Mouse (Mus musculus) forelimb bud, embryonic 11.5 days (tissue): ENCODE data around the gene Pcare.
"Not testable (repeated sequence)": the region's sequence is repeated elsewhere in the genome, so short reads cannot be mapped to it uniquely, and the experiment has no call there.

ENCODE experiments used
- DNase-seq: peaks from one replicate; pipeline ENCODE4 v3.0.0-alpha.2; 2012; ENCODE audit warnings: low read depth, low spot score

Gene Pcare

GRCm38 (mm10) chr17:71752831-71753230 is at the start of gene Pcare:
Pcare (minus strand) TSS chr17:71752894.
- DNase-seq = no peak

DNA sequence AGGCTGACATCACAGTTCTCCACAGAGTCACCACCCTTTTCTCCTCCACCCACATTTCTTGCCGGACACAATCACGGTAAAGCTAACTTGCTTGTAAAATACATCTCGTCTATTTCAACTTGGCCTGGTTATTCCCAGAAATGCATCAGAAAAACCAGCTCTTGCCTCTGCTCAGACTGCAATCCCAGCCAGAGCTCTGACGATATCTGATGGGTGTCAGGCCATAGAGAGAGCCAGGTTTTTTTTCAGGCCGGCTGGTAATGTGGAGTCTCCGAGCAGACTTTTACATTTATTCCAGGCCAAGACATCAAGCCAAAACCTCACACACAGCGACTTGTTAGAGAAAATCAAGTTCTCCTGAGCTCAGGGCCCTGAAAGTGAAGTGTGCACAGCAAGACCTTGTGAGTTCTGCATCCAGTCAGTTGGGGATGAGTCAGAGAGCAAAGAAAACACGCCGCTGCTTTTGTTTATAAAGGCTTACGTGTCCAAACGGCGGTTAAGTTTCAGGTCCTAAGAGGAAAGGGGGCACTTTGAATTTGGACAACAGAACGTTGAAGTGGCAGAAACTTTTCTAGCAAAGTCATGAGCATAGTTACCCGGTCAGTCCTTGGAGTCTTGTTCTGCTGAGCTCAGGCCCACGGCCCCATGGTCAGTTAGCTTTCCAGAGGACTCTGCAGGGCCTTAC is 43.0 kb upstream of the Pcare start:
- no peak for DNase-seq

- no peak for DNase-seq
These were observed 38.9 kb upstream of the Pcare start for GRCm38 (mm10) chr17:71791622-71792021.

- no peak for DNase-seq
These were observed 38.4 kb upstream of the Pcare start for GRCm38 (mm10) chr17:71791109-71791508.

- no peak for DNase-seq
These were observed 33.8 kb upstream of the Pcare start for GRCm38 (mm10) chr17:71786456-71786855.

DNA sequence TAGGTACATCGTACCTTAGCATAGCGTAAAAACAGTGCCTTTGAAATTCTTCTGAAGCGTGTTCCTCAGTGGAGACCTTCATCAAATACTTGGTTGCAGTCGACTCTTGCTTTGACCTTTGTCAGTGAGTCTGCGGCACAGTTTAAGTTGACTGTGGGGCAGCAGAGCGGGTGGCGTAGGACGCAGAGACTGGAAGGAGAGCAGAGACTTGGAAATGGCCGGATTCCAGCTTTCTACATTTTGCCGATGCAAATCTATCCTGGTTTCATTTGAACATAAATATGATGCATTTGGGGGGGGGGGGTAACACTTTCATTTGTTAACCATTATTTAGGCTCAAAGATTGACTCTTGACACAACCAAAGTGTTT is 30.7 kb upstream of the Pcare start:
- no peak for DNase-seq

DNA sequence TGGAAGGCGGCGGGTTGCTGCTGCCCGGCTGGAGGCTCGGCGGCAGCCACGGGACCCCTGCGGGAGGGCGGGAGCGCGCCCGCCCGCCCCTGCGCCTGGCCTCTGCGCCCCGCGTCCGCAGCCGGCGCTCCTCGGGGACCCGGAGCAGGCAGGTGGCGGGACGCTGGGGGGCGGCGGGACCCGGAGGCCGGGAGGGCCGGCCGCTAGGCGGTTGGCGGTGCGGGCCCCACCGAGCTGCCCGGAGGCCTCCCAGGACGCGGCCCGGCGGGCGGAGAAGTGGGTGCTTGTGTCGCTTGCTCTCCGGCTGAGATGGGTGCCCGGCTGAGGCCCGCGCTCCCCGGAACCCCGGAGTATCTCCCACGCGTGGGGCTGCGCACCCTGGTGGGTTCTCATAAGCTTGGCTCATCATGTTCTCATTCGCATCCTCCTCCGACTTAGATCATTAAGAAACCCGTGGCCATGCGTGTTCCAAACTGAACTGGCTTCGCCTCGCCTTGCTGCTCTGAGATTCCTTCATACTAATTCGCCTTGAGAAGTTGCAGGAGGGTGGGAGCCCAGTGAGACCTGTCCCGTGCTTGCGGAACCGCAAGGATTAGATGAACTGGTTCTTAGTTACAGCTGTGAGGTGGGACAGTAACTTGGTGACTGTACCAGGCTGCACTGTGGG is 30.1 kb upstream of the Pcare start:
- DNase-seq = peak; percentile 28

DNA sequence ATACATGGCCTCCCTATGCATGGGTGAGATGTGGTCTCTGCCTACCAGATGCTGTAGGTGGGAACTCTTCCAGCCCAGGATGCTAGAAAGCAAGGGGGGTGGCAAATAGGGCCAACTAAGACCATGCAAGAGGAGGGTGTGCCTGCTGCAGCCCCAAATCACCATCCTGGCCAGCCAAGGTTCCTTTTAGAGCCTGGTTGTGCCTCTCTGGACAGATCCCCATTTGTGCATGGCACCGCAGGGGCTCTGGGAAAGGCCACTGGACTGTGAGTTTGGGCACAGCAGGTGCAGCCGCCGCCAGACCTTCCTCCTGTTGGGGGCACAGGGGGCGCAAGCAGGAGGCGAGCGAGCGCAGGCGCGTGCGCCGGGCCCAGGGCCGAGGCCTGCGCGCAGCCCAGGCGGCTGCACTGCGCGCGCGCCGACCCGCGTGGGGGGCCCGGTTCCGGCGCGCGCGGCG is 29.6 kb upstream of the Pcare start:
- peak; percentile 5 for DNase-seq

GRCm38 (mm10) chr17:71780945-71781344 is 28.3 kb upstream of the Pcare start:
- no peak for DNase-seq

DNA sequence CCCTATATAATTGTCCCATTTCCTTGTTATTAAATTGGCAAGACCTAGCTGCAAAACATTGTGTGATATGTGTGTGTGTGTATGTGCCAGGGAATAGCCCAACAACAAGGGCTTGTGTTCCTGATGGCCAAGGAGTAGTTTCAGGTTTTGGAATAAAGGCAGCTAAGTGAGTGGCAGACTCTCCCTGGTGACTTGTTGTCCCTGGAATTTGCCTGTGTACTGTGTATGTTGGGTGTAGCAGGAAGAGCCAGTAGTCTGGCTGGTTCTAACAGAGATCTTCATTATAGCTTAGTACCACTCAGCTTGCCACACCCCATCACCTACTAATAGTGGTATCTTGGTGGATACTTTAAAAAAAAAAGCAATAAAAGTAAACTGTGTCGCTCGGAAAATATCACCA is 27.8 kb upstream of the Pcare start:
- DNase-seq = no peak

GRCm38 (mm10) chr17:71778696-71779095 is 26.0 kb upstream of the Pcare start:
- DNase-seq = no peak

DNA sequence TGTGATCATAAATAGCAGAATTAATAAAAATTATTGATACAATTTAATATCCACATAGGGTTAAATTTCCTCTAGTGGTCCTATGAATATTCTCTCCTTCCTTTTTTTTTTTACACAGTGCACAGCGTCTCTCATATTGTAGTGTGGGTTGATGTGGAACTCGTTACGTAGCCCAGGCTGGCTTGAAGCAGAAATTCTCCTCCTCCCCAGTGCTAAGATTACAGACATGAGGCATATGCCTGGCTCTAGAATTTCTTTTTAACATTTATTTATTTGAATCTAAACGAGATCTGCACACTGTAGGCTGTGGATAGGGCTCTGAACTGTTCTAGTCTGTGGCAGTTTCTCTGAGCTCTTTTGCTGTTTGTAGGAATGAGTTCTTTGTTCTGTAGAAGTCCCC is 22.6 kb upstream of the Pcare start:
- DNase-seq = no peak

DNA sequence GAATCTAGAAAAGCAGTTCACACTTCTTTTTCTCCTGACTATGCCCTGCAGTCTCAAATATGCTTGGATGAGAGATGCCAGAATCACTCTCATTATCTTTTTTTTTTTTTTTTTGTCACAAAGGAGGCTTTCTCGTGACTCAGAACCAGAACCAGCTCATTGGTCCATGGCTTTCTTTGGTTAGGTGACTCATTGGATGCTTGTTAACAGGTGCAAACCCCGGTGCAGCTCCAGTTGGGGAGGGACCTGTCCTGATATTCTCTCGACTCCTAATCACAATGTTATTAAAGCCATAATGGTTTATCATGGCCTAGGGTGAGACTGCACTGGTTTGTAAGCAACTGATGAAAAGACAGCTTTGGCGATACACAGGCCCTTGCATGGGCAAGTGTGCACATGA is 21.5 kb upstream of the Pcare start:
- DNase-seq = no peak

DNA sequence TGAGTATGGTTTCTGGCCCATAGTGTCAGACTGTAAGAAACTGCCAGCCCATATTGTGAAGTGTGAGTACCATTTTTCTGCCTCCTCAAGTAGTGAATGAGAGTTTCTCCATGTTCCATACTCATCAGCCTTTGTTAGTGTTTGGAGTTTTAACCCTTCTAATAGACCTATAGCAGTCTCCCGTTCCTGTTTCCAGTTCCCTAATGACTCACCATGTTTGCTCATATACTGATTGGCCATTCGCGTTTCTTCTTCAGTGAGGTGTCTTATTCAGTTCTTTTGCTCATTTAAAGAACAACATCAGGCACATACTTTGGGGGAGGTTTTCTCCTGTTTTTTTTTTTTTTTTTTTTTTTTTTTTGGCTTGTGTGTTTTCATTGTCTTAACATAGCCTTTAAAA is 18.0 kb upstream of the Pcare start:
- DNase-seq = no peak

GRCm38 (mm10) chr17:71769564-71769963 is 16.9 kb upstream of the Pcare start:
- no peak for DNase-seq

DNA sequence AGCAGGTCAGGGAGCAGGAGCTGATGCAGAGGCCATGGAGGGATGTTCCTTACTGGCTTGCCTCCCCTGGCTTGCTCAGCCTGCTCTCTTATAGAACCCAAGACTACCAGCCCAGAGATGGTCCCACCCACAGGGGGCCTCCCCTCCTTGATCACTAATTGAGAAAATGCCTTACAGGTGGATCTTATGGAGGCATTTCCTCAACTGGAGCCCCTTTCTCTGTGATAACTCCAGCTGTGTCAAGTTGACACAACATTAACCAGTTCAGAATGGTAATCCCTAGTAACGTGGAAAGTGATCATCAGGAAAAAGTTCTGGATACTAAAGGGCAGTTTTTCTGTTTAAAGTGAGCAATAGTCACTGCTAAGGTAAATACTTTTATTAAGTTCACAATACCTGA is 15.5 kb upstream of the Pcare start, which contains the start of gene Clip4:
Clip4 (plus strand) TSS at position 301 of the 400 bp plus-strand sequence.
- DNase-seq = not testable (repeated sequence)

DNA sequence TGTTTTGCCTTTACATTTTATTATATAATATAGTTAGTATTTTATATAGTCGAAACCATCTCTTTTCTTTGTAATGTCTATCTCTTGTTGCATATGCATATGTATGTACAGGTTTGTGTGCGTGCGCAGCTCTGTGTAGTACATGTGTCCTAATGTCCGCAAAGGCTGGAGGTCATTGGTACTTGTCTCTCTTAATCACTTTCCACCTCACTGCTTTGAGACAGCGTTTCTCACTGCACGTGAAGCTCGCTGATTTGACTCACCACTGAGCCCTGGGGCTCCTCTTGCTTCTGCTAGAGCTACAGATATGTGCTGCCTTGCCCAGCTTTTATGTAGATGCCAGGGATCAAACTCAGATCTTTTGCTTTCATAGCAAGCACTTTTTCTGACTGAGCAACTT is 7.8 kb upstream of the Pcare start:
- no peak for DNase-seq

DNA sequence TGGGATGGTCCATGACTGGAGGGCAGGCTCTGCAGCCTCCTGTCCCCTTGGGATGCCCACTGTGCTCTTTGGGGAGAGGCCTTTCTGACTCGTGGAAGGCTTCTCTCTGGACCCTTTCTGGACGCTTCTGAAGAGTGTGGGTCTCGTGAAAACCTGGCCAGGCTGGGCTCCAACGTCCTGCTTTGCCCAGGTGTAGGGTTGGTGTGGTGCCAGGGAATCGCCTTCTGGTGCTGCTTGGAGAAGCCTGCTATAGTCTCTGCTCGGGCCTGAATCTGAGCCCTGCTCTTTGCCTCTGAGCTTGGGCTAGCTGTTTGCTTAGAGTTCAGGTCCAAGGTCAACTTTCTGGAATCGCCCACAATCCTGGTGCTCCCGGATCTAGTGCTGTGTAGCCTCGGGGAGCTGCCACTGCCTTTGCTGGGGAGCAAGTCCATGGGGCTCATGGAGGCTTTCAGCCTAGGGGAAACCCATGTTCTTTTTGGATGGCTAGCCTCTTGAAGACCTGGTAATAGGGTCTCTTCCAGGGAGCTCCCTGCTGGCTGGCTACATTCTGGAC is 3.0 kb downstream of the Pcare start:
- DNase-seq = no peak

GRCm38 (mm10) chr17:71747561-71747960 is 5.1 kb downstream of the Pcare start:
- no peak for DNase-seq

DNA sequence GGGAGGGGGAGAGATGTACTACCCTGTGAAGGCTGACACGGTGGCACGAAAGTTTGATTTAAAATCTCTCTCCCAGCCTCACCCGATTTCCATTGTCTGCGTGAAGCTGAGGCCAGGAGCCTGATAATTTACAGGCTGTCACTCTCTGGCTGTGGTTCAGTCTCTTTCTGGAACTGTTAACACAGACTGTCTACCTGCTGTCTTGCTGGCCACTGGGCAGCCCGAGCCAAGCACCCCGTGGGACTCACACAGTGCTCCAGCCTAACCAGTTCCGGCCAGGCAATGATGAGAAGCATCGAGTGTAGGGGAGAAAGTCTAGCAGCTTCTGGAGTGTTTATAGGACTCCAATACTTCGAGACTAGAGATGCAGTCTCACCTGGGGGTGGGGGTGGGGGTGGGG is 6.6 kb downstream of the Pcare start:
- no peak for DNase-seq

GRCm38 (mm10) chr17:71742935-71743334 is 9.8 kb downstream of the Pcare start:
- DNase-seq = no peak

DNA sequence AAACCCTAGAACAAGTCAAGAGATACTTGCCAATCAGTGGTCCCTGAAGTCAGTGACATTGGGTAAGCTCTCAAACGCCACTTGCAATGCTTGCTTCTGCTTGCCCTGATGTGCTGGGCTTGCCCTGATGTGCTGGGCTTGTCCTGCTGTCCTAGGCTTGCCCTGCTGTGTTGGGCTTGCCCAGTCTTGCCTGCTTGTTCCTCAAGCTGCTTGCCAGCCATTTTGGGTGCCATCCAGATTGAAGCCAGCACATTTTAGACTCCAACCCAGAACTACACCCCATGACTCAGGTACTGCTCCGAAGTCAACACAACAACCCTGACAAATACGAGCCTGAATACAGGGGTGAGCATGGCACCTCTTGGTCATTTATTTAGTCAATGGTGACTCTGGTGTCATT is 10.5 kb downstream of the Pcare start:
- no peak for DNase-seq

DNA sequence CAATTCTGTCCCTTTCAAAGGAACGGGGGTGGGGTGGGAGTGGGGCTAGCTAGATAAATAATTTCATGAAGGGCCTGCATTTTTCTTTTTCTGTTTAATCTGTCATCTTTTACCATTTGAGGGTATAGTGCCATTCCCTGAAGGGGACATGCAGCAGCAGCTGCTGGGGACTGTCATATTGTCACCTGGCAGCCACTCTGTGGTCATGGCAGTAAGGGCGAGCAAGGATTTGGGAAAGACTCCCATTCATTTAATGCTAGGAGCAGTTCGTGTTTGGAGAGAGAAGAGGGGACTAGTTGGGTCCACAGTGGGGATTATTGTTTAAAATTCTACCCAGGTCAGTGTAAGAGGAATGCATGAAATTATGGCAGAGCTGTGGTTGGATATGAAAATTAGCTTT is 16.3 kb downstream of the Pcare start:
- DNase-seq = no peak
